Mouse (Mus musculus) forebrain, embryonic 16.5 days (tissue): ENCODE results near the gene Tbkbp1. TPM values are rescaled to one million over a fixed set of nuclear protein-coding genes. Genes with fewer than 3 reads are reported as not detected.

Experiments used
- ATAC-seq: fragments of 200-750 bp; cut with Nextera tagmentation; 2 replicates; pipeline ENCODE4 v1.8.0; 2017; ENCODE audit warnings: mild to moderate bottlenecking, moderate library complexity
- H3K27ac ChIP-seq: fragments of 300-500 bp; sonication (generic); 2 replicates; pipeline ENCODE4 v1.5.1; 2014; ENCODE audit warnings: low read length, control low read depth
- H3K27me3 ChIP-seq: fragments of 300-500 bp; sonication (generic); replicated peaks from 2 replicates; pipeline ENCODE4 v1.6.1; 2014; ENCODE audit warnings: low read length; ENCODE audit not compliant: control insufficient read depth, insufficient read depth
- H3K36me3 ChIP-seq: fragments of 300-500 bp; sonication (generic); 2 replicates; pipeline ENCODE4 v1.6.1; 2014; ENCODE audit not compliant: control insufficient read depth, insufficient read depth
- H3K4me1 ChIP-seq: fragments of 300-500 bp; sonication (generic); replicated peaks from 2 replicates; pipeline ENCODE4 v1.6.1; 2014; ENCODE audit warnings: low read length; ENCODE audit not compliant: control insufficient read depth, insufficient read depth
- H3K4me2 ChIP-seq: fragments of 300-500 bp; sonication (generic); 2 replicates; pipeline ENCODE4 v1.6.1; 2014; ENCODE audit warnings: mild to moderate bottlenecking, low read length, control low read depth
- H3K4me3 ChIP-seq: fragments of 300-500 bp; sonication (generic); replicated peaks from 2 replicates; pipeline ENCODE4 v1.5.1; 2014; ENCODE audit warnings: mild to moderate bottlenecking, low read length, control low read depth
- H3K9ac ChIP-seq: fragments of 300-500 bp; sonication (generic); replicated peaks from 2 replicates; pipeline ENCODE4 v1.6.1; 2014; ENCODE audit warnings: low read depth, low read length, control low read depth
- H3K9me3 ChIP-seq: fragments of 300-500 bp; sonication (generic); 2 replicates; pipeline ENCODE4 v1.6.1; 2016; ENCODE audit warnings: low read length; ENCODE audit not compliant: control insufficient read depth
- WGBS: fragments of 180-500 bp; shearing (Covaris S2); extraction: QIAGEN DNeasy Blood & Tissue Kit; methylation state at CpG from one replicate; pipeline ENCODE4 v1.1.7; 2014; 5-methylcytosine and 5-hydroxymethylcytosine counted together
- polyA plus RNA-seq: library from polyadenylated mRNA; unstranded; fragments of >200 nt; fragmentation: Nextera tagmentation; extraction: Ambion mirVana; gene quantifications from 2 replicates; pipeline ENCODE4 v1.2.1, GENCODE M21; 2015

The Tbkbp1 gene
- polyA plus RNA-seq, 1 experiment from 2014 or later: 5.7 TPM

DNA sequence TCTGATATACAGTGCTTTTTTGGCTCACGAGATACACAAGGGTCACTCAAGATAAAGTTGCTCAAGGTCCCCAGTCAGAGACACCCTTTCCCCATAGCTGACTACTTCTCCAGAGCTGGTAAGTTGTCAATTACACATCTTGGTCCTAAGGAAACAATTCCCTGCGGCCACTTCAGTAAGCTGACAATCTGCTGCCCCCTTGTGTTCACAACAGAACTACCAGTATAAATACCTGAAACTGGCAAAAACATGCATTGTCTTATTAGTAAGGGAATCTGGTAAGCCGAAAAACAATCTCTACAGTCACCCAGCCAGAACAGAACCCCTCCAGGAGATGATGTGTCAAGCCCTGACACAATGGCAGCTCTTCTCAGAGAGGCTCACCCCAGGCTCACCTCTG, 25.6 kb upstream of the Tbkbp1 start:
- Histone ChIP-seq H3K27me3 (no peaks in the 10 kb centered on the region), H3K4me1 (no peaks in the 10 kb centered on the region), H3K4me3 (no peak overlapping the region), H3K9ac (no peak overlapping the region), H3K4me2 (no peak overlapping the region), H3K9me3 (no peaks in the 10 kb centered on the region), H3K36me3 (peaks cover 68% of the 10 kb centered on the region), H3K27ac (no peak overlapping the region)
- WGBS: 43% methylated on average over 3 of the region's 3 CpGs
- no peak for ATAC-seq

DNA sequence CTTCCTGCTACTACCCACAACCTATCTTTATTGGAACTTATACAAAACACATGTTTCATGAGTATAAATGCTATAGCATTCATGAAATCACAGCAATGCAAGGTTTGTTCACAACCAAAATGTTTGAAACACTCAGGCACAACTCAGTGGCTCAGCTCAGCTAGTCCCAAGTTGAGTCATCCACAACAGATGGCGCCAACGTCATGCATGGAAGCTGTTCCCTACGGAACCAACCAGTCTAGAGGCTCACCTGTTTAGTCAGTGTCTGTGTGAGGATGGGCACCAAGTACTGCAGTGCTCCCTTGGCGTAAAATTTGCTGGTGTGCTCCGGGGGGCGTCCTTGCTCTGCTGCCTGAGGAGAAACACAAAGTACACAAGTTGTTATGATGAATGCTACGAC, 24.2 kb upstream of the Tbkbp1 start:
- Histone ChIP-seq H3K4me3 (no peak overlapping the region), H3K4me2 (no peak overlapping the region), H3K27ac (no peak overlapping the region), H3K9ac (no peak overlapping the region), H3K4me1 (no peaks in the 10 kb centered on the region), H3K9me3 (no peaks in the 10 kb centered on the region), H3K27me3 (no peaks in the 10 kb centered on the region), H3K36me3 (peaks cover 71% of the 10 kb centered on the region)
- 91% methylated on average over 7 of the region's 7 CpGs for WGBS
- no peak for ATAC-seq

DNA sequence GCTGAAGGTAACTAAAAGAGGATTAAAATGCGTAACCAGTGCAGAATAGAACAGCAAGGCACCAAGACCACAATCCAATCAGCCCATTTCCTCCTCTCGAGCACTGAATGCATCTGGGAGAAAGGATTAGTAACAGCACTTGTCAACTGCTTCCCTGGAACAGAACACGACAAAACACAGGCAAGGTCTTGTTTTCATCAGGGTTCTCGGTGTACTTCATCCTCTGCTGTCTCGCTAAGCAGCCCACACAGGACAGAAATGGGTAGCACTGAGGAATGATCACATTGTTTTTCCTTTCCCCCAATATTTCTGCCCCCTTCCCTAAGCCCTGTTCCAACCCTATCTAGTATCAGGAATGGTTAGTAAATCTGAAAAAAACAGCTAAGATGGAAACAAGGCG, 9.0 kb upstream of the Tbkbp1 start:
- H3K27ac ChIP-seq: no peak overlapping the region
- 52% methylated on average over 6 of the region's 6 CpGs for WGBS

DNA sequence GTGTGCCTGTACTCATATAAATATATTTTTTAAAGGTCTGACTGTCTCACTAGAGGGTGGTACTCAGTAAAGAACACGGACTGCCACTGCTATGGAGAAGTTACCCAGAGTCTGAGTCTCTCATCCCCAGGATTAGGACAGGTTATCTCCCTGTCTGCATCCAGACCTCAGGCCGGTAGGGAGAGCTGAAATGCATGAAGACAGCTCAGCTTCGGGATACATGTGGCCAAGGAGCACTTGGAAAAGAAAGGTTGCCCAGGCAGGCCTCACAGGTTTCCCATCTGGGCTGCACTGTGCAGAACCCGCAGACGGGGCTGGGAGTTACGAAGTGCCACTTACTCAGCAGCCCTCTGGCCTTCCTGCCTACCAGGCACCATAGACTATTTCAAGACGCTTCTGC, 5.7 kb upstream of the Tbkbp1 start:
- peaks cover 8% of the 10 kb centered on the region for H3K4me1 ChIP-seq
- no peak overlapping the region for H3K4me3 ChIP-seq
- no peak overlapping the region for H3K4me2 ChIP-seq
- H3K36me3 ChIP-seq: peaks cover 20% of the 10 kb centered on the region; the same call in 1 of the 2 replicates
- 74% methylated on average over 7 of the region's 7 CpGs for WGBS
- no peak overlapping the region for H3K9ac ChIP-seq
- H3K27ac ChIP-seq: no peak overlapping the region
- no peaks in the 10 kb centered on the region for H3K9me3 ChIP-seq
- H3K27me3 ChIP-seq: no peaks in the 10 kb centered on the region
- ATAC-seq: no peak

More for the DNA sequence above, 9.0 kb upstream of the Tbkbp1 start:
- no peak for ATAC-seq
- Histone ChIP-seq H3K4me3 (no peak overlapping the region), H3K4me2 (no peak overlapping the region), H3K36me3 (peaks cover 39% of the 10 kb centered on the region), H3K9me3 (no peaks in the 10 kb centered on the region), H3K27me3 (no peaks in the 10 kb centered on the region), H3K4me1 (no peaks in the 10 kb centered on the region), H3K9ac (no peak overlapping the region)

DNA sequence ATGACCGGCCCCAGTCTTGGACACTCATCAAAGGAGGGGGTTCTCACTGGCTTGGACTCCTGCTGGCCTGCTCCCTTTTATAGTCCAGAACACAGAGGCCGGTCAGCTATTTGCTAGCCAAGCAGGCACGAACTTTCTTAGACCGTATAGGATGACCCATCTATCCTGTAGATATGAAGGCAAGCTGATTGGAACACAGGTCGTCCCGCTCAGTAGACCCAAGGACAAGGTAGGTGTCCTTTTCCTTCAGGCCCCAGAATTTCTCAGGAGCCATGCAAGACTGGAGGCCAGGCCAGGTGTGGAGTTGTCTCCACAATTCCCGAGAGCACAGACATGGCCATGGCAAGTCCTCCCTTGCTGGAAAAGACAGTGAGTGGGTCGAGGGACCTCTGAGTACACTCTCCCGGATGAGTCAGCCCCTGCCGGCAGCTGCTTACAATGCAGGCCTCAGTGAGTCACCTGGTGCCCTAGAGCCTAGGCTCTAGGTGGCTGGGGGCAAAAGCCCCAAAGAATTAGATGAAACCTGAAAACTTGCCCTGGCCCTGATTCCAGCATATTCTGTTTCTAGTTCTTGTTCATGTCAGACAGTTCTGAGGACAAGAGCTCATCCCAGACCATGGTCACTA, 1.5 kb upstream of the Tbkbp1 start:
- Histone ChIP-seq H3K4me1 (peaks cover 22% of the 10 kb centered on the region), H3K36me3 (peaks cover 2% of the 10 kb centered on the region; the same call in 1 of the 2 replicates), H3K9ac (no peak overlapping the region), H3K9me3 (no peaks in the 10 kb centered on the region), H3K4me2 (no peak overlapping the region; the same call in 1 of the 2 replicates), H3K27me3 (no peaks in the 10 kb centered on the region), H3K4me3 (no peak overlapping the region), H3K27ac (no peak overlapping the region)
- ATAC-seq: no peak
- 15% methylated on average over 10 of the region's 10 CpGs for WGBS

DNA sequence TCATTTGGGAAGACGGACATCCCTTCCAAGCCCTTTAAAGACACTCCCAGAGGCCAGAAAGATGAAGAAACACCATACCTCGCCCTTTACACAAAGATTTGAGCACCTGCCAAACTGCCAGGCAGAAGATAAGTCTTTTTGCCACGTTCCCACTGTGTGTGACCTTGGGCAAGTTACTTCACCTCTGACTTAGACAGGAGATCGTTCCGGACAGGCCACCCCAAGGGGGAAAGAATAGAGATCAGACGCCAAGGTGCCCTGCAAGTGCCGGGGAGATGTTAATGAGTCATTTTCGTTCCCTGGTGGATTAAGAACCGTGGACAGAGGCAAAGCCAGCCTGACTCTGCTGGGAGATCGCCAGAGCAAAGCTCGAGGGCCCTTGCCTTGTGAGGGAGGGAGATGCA, 730 bp upstream of the Tbkbp1 start:
- Histone ChIP-seq H3K4me1 (peaks cover 22% of the 10 kb centered on the region), H3K9me3 (no peaks in the 10 kb centered on the region), H3K27ac (no peak overlapping the region), H3K4me3 (peak overlapping the region; percentile 82), H3K4me2 (peak overlapping the region; percentile 60), H3K36me3 (peaks cover 2% of the 10 kb centered on the region; the same call in 1 of the 2 replicates), H3K9ac (peak overlapping the region; percentile 85), H3K27me3 (no peaks in the 10 kb centered on the region)
- 0% methylated on average over 11 of the region's 11 CpGs for WGBS
- ATAC-seq: no peak

DNA sequence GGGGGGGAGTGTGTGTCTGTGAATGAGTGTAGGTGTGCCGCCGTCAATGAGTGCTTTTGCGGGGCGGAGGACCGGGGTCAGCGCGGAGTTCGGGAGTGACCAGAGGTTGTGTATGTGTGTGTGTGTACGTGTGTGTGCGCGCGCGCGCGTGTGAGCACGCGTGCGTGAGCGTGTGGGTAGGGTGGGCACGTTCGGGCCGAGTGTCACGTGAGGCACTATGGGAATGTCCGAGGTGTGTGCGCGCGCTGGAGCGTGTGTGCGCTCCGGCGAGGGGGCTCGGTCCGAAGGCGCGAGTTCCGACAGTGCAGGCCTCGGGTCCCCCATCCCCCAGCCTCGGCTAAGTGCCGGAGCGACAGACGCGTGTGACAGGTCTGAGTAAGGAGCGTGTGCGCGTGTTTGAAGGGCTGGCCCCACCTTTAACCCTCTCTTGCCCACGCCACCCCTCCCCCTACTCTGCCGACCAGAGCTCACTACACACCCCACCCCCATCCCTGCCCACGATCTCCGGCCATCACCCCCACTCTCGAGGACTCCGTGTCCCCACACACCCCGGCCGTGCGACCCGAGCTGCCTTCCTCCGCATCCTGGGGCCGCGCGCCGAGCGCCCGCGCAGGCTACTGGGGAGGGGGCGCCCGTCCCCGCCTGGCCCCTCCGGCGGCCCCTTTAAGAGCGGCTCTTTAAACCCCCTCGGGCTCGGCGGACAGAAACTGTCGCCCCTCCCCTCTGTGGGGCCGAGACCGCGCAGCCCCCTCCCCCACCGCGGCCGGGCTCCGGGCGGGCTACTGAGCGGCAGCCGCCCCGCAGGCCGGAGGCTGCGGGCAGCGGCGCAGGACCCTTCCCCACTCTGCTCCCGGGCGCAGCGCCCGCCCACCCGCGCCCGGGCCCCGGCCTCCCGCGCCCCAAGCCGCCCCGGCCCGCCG, 624 bp downstream of the Tbkbp1 start:
- Histone ChIP-seq H3K4me1 (peaks cover 22% of the 10 kb centered on the region), H3K4me3 (peak overlapping the region; percentile 82), H3K9ac (peak overlapping the region; percentile 85), H3K9me3 (no peaks in the 10 kb centered on the region), H3K27me3 (no peaks in the 10 kb centered on the region), H3K36me3 (peaks cover 2% of the 10 kb centered on the region; the same call in 1 of the 2 replicates), H3K4me2 (peak overlapping the region; percentile 60), H3K27ac (peak overlapping the region; percentile 79)
- WGBS: under 1% methylated on average over 71 of the region's 102 CpGs
- peak; percentile 77 for ATAC-seq

DNA sequence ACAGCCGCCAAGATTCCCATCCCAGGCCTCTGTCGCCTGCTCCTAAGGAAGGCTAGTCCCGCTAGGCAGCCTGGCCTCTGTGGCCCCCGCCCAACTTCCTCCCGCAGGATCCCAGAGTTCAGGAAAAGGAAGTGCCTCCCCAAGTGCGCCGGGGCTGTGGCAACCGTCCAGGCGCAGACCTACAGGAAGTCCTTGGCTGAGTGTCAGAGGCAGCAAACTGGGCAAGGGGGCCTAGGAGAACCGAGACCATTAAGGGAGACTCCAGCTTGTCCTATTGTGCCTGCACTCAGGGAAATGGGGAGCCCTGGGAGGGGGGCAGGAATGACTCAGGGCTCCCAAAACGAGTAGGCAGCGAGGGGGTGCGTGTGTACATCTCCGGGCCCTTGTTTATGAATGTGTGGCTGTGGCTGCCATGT, 1.3 kb downstream of the Tbkbp1 start:
- peak; percentile 20; the same call in 1 of the 2 replicates for ATAC-seq
- Histone ChIP-seq H3K9me3 (no peaks in the 10 kb centered on the region), H3K9ac (peak overlapping the region; percentile 85), H3K4me3 (peak overlapping the region; percentile 82), H3K27me3 (no peaks in the 10 kb centered on the region), H3K4me2 (peak overlapping the region; percentile 60), H3K27ac (peak overlapping the region; percentile 79), H3K4me1 (peaks cover 22% of the 10 kb centered on the region), H3K36me3 (no peaks in the 10 kb centered on the region)
- WGBS: 3% methylated on average over 14 of the region's 14 CpGs

DNA sequence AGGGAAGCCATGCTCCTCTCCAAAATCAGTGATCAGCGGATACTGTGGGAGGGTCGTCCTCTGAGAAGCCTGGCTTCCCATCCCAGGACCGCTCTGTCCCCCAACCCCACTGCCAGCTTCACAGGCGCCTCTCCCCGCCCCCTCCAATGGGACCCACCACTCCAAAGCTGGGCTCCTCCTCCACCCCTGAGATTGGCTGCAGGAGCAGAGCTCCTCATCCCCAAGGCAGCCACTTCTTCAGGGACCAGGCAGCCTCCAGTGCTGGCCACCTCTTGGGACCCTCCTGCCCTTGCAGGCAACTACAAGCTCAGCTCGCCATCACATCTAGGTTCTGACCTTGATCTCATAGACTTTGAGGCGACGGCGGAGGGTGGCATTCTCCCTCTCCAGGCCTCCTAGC, 2.3 kb downstream of the Tbkbp1 start:
- Histone ChIP-seq H3K27ac (no peak overlapping the region), H3K27me3 (no peaks in the 10 kb centered on the region), H3K4me1 (peaks cover 22% of the 10 kb centered on the region), H3K36me3 (no peaks in the 10 kb centered on the region; the same call in 1 of the 2 replicates), H3K9ac (peak overlapping the region; percentile 4; the same call in 1 of the 2 replicates), H3K4me3 (no peak overlapping the region), H3K9me3 (no peaks in the 10 kb centered on the region), H3K4me2 (no peak overlapping the region)
- ATAC-seq: no peak
- 27% methylated on average over 9 of the region's 9 CpGs for WGBS
